Mouse (Mus musculus) midbrain, embryonic 11.5 days (tissue): ENCODE measurements at regions not wholly inside any gene's neighbourhood (a gene's known extent, or its start where the extent isn't known, plus 50 kb on each side); places are given as distances from the start of the nearest gene placed in this dataset.
A peak's percentile ranks its signal among the peaks of the same experiment; 100 is the strongest.

Source experiments
- ATAC-seq: fragments of 200-750 bp; cut with Nextera tagmentation; 2 replicates; pipeline ENCODE4 v1.8.0; 2017; ENCODE audit warnings: moderate TSS enrichment, moderate library complexity; ENCODE audit not compliant: low FRiP score
- DNase-seq: peaks from one replicate; pipeline ENCODE4 v3.0.0; 2015; ENCODE audit warnings: low spot score; ENCODE audit errors: missing footprints
- H3K27ac ChIP-seq: fragments of 300-500 bp; sonication (generic); 2 replicates; pipeline ENCODE4 v1.5.1; 2014; ENCODE audit warnings: low read depth, low read length
- H3K27me3 ChIP-seq: fragments of 300-500 bp; sonication (generic); 2 replicates; pipeline ENCODE4 v1.6.1; 2014; ENCODE audit warnings: mild to moderate bottlenecking, low read length, moderate library complexity, mixed read lengths; ENCODE audit not compliant: control insufficient read depth, insufficient read depth
- H3K36me3 ChIP-seq: fragments of 300-500 bp; sonication (generic); 2 replicates; pipeline ENCODE4 v1.6.1; 2014; ENCODE audit warnings: mild to moderate bottlenecking, low read length, moderate library complexity, mixed read lengths; ENCODE audit not compliant: control insufficient read depth, insufficient read depth
- H3K4me1 ChIP-seq: fragments of 300-500 bp; sonication (generic); 2 replicates; pipeline ENCODE4 v1.6.1; 2014; ENCODE audit warnings: low read length; ENCODE audit not compliant: control insufficient read depth, insufficient read depth
- H3K4me2 ChIP-seq: fragments of 300-500 bp; sonication (generic); 2 replicates; pipeline ENCODE4 v1.6.1; 2014; ENCODE audit warnings: mild to moderate bottlenecking, moderate library complexity
- H3K4me3 ChIP-seq: fragments of 300-500 bp; sonication (generic); 2 replicates; pipeline ENCODE4 v1.5.1; 2014; ENCODE audit warnings: low read depth, low read length
- H3K9ac ChIP-seq: fragments of 300-500 bp; sonication (generic); 2 replicates; pipeline ENCODE4 v1.6.1; 2014; ENCODE audit warnings: low read length
- H3K9me3 ChIP-seq: fragments of 300-500 bp; sonication (generic); 2 replicates; pipeline ENCODE4 v1.6.1; 2016; ENCODE audit warnings: low read length; ENCODE audit not compliant: control insufficient read depth
- WGBS: fragments of 180-500 bp; shearing (Covaris S2); extraction: QIAGEN DNeasy Blood & Tissue Kit; methylation state at CpG from one replicate; pipeline ENCODE4 v1.1.7; 2014; 5-methylcytosine and 5-hydroxymethylcytosine counted together

GRCm38 (mm10) chr1:112123012-112123411 is 258.3 kb upstream of the Dsel start:
- ATAC-seq, result no peak
- no peak for DNase-seq
- Histone ChIP-seq H3K9me3 (no peaks in the 10 kb centered on the region), H3K9ac (no peak overlapping the region), H3K36me3 (no peaks in the 10 kb centered on the region), H3K27ac (no peak overlapping the region), H3K4me2 (no peak overlapping the region), H3K4me1 (no peaks in the 10 kb centered on the region), H3K4me3 (no peak overlapping the region), H3K27me3 (no peaks in the 10 kb centered on the region)

- Histone ChIP-seq H3K9me3 (no peaks in the 10 kb centered on the region), H3K36me3 (no peaks in the 10 kb centered on the region), H3K4me1 (no peaks in the 10 kb centered on the region), H3K27ac (no peak overlapping the region), H3K4me2 (no peak overlapping the region), H3K27me3 (no peaks in the 10 kb centered on the region), H3K4me3 (no peak overlapping the region), H3K9ac (no peak overlapping the region)
- DNase-seq (no peak), ATAC-seq (no peak)
- 89% methylated on average over 1 of the region's 1 CpGs for WGBS
Observed at GRCm38 (mm10) chr1:112103451-112103850, 238.7 kb upstream of the Dsel start.

GRCm38 (mm10) chr1:112059909-112060308 is 195.2 kb upstream of the Dsel start:
- Histone ChIP-seq H3K9me3 (no peaks in the 10 kb centered on the region), H3K4me2 (no peak overlapping the region), H3K4me1 (no peaks in the 10 kb centered on the region), H3K27me3 (no peaks in the 10 kb centered on the region), H3K4me3 (no peak overlapping the region), H3K9ac (no peak overlapping the region), H3K36me3 (no peaks in the 10 kb centered on the region), H3K27ac (no peak overlapping the region)
- DNase-seq, result no peak
- no peak for ATAC-seq

- no peak overlapping the region for H3K9ac ChIP-seq
- DNase-seq (no peak), ATAC-seq (no peak)
- no peaks in the 10 kb centered on the region for H3K36me3 ChIP-seq
- no peak overlapping the region for H3K4me2 ChIP-seq
- H3K9me3 ChIP-seq, result no peaks in the 10 kb centered on the region
- H3K27ac ChIP-seq, result no peak overlapping the region
- H3K4me3 ChIP-seq, result no peak overlapping the region
- H3K4me1 ChIP-seq, result no peaks in the 10 kb centered on the region
- 86% methylated on average over 6 of the region's 6 CpGs for WGBS
- H3K27me3 ChIP-seq, result no peaks in the 10 kb centered on the region
Observed at GRCm38 (mm10) chr1:112053926-112054325, 189.2 kb upstream of the Dsel start.

GRCm38 (mm10) chr1:112043061-112043460 is 178.3 kb upstream of the Dsel start:
- Histone ChIP-seq H3K27ac (no peak overlapping the region), H3K27me3 (no peaks in the 10 kb centered on the region), H3K4me2 (no peak overlapping the region), H3K36me3 (no peaks in the 10 kb centered on the region), H3K9me3 (no peaks in the 10 kb centered on the region), H3K9ac (no peak overlapping the region), H3K4me3 (no peak overlapping the region), H3K4me1 (no peaks in the 10 kb centered on the region)
- DNase-seq, result no peak
- ATAC-seq, result no peak

GRCm38 (mm10) chr1:112039878-112040277 is 175.2 kb upstream of the Dsel start:
- Histone ChIP-seq H3K9ac (no peak overlapping the region), H3K4me2 (no peak overlapping the region), H3K4me3 (no peak overlapping the region), H3K4me1 (no peaks in the 10 kb centered on the region), H3K27me3 (no peaks in the 10 kb centered on the region), H3K9me3 (no peaks in the 10 kb centered on the region), H3K36me3 (no peaks in the 10 kb centered on the region), H3K27ac (no peak overlapping the region)
- no peak for DNase-seq
- ATAC-seq, result no peak

GRCm38 (mm10) chr1:112028533-112028932 is 163.8 kb upstream of the Dsel start:
- H3K27me3 ChIP-seq, result no peaks in the 10 kb centered on the region
- DNase-seq (no peak), ATAC-seq (peak; percentile 48; the same call in 1 of the 2 replicates)
- no peak overlapping the region for H3K27ac ChIP-seq
- no peak overlapping the region for H3K4me2 ChIP-seq
- no peaks in the 10 kb centered on the region for H3K36me3 ChIP-seq
- WGBS, result 79% methylated on average over 5 of the region's 5 CpGs
- H3K4me1 ChIP-seq, result no peaks in the 10 kb centered on the region
- H3K9me3 ChIP-seq, result no peaks in the 10 kb centered on the region
- no peak overlapping the region for H3K9ac ChIP-seq
- no peak overlapping the region for H3K4me3 ChIP-seq
